Mouse (Mus musculus) CH12.LX (cell line): Measurements from ENCODE around the gene Mrpl52.

Experiments used
- BHLHE40 ChIP-seq: IDR thresholded peaks from 2 replicates; pipeline ENCODE4 v1.6.1; 2011; ENCODE audit warnings: mild to moderate bottlenecking, low read depth, low read length, improper control_type of control experiment
- CHD1 ChIP-seq: IDR thresholded peaks from 2 replicates; pipeline ENCODE4 v1.6.1; 2012; ENCODE audit warnings: low read depth, low read length, improper control_type of control experiment, inconsistent platforms
- CTCF ChIP-seq, 2 experiments: IDR thresholded peaks in 1 of 2; conservative IDR thresholded peaks in 1 of 2; 2 replicates each; pipeline ENCODE4 v1.5.1; 2011 to 2012; ENCODE audit warnings: low read depth in 2 of 2, low read length in 2 of 2, improper control_type of control experiment in 1 of 2, inconsistent platforms in 1 of 2, mild to moderate bottlenecking in 1 of 2, moderate library complexity in 1 of 2
- ETS1 ChIP-seq: conservative IDR thresholded peaks from 2 replicates; pipeline ENCODE4 v1.6.1; 2012; ENCODE audit warnings: low read depth, mild to moderate bottlenecking, inconsistent platforms, low read length, improper control_type of control experiment, moderate library complexity
- MAZ ChIP-seq: IDR thresholded peaks from 2 replicates; pipeline ENCODE4 v1.6.1; 2012; ENCODE audit warnings: low read depth, mild to moderate bottlenecking, inconsistent platforms, low read length, improper control_type of control experiment, moderate library complexity
- POLR2A ChIP-seq: IDR thresholded peaks from 2 replicates; pipeline ENCODE4 v1.6.1; 2011; ENCODE audit warnings: low read depth, mild to moderate bottlenecking, improper control_type of control experiment, low read length
- ZMIZ1 ChIP-seq: IDR thresholded peaks from 2 replicates; pipeline ENCODE4 v1.6.1; 2012; ENCODE audit warnings: low read depth, mild to moderate bottlenecking, inconsistent platforms, low read length, improper control_type of control experiment

- TF ChIP-seq ZMIZ1 (no peak), BHLHE40 (no peak), CHD1 (no peak), CTCF (conservative IDR thresholded peaks at IDR 0.05 in 1 of 2, IDR thresholded peaks at IDR 0.05 in 1 of 2; ENCODE audit: low read depth in 2 of 2, low read length in 2 of 2) (no peak), MAZ (no peak), POLR2A (no peak), ETS1 (no peak)
Measured at GRCm38 (mm10) chr14:54394309-54394708, 32.4 kb upstream of the Mrpl52 start.
